Mouse (Mus musculus) splenic B cell, adult 2 months (primary cell): ENCODE results near the gene Micu1.

ENCODE experiments used
- DNase-seq: peaks from one replicate; pipeline ENCODE4 v3.0.0-alpha.2; 2011; ENCODE audit warnings: low read depth, low spot score
- H3K27me3 ChIP-seq: 2 replicates; pipeline ENCODE4 v1.6.1; 2012; ENCODE audit warnings: mild to moderate bottlenecking, low read length, moderate library complexity, mixed read lengths; ENCODE audit not compliant: control insufficient read depth, poor library complexity, insufficient read depth, severe bottlenecking
- H3K36me3 ChIP-seq: 2 replicates; pipeline ENCODE4 v1.6.1; 2012; ENCODE audit warnings: mild to moderate bottlenecking, low read length, moderate library complexity, mixed read lengths; ENCODE audit not compliant: control insufficient read depth, poor library complexity, insufficient read depth, severe bottlenecking

Gene Micu1

DNA sequence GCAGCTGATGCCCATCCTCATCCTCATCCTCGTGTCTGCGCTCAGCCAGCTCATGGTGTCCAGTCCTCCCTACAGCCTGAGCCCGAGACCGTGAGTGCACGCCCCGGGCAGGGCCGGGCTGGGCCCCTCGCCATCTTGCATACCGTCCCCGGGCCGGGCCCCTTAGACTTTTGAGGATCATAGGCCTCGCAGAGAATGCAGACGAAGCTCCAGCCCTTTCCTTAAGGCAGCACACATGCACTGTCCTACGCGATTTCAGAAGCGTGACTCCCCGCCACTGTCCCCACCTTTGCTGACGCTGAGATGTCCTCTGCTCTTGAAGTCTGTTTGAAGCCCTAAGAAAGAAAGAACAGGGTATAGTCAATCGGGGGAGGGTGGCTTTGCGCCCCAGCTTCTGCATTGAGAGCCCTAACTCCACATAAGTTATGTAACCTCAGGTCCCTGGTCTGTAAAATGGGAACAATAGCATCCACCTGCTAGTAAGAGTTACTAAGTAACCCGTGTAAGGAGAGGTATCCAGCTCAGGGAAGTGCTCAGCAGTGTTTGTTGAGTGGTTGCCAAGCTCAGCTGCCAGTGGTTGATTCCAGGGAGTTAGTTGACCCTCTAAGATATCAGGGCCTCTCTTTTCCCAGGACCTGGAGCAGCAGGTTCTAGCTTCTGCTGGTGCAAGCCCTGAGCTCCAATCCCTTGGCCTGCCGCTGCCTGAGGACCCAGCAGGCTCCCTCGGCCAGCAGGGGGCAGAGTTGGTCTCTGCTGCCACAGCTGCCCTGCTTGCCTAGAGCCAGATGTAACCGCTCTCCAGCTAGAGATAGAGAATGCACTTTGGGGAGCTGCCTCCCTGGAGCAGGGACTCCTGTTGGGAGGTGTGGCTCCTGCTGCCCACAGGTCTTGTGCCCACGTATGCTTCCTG is 192.2 kb downstream of the Micu1 start:
- Histone ChIP-seq H3K27me3 (no peaks in the 10 kb centered on the region), H3K36me3 (peaks cover 12% of the 10 kb centered on the region)
- DNase-seq = peak; percentile 91

DNA sequence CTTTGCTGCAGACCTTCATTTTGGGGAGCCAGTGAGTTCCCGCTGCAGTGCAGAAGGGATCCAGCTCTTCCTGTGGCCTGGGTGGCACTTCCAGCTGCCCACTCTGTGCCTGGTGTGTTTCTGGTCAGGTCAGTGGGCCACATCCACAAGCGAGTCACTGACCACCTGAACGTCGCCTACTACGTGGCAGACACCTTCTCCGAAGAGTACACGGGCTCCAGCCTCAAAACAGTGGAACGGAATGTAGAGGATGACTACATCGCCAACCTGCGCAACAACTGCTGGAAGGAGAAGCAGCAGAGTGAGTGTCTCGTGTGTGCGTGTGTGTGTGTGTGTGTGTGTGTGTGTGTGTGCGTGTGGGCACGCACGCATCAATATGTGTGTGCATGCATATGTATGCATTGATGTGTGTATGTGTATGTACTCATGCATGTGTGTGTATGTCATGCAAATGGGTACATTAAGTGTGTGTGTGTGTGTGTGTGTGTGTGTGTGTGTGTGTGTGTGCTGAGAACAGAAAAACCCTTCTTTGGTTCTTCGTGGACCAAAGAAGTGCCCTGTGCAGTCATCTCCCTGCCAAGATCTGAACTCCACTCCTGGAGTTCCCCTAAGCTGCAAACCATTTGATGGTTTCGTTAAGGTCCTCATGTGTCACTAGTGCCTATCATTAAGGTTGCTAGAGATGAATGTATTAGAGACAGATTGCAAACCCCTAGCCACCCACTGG is 193.3 kb downstream of the Micu1 start:
- H3K27me3 ChIP-seq = no peaks in the 10 kb centered on the region
- no peak for DNase-seq

DNA sequence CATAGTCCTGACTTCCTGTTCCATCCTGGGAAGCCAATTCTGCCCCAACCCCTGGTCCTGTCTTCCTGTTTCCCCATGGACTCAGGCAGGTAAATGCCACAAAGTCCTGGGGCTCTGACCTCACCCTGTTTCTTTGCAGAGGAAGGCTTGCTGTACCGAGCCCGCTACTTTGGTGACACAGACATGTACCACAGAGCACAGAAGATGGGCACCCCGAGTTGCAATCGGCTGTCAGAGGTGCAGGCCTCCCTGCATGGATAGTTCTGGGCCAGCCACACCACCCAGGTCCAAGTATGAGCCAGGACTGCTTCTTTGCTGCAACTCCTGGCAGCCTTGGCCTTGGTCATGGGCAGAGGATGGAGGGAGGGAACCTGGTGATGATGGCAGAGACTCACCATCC is 193.9 kb downstream of the Micu1 start:
- no peaks in the 10 kb centered on the region for H3K27me3 ChIP-seq
- DNase-seq = no peak
- H3K36me3 ChIP-seq = peaks cover 11% of the 10 kb centered on the region

More for the DNA sequence above, 193.3 kb downstream of the Micu1 start:
- peaks cover 12% of the 10 kb centered on the region for H3K36me3 ChIP-seq

DNA sequence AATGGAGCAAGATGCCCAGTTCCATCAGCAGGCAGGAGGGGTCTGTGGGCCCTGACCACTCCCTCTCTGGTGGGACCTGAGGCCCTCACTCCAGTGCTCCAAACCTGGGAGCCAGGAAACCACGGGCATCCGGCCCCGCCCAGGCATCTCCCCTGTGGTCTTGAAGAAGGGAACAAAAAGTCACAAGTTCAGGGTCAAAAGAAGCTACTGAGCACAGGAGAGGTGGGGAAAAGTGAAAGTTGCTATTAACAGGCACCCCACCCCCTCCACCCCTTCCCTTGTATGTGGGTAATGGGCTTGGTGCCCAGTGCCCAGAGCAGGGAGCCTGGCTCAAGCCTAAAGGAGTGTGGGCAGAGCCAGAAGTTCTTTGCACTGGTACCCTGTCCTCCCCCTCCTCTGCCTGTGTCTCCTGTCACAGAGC is 194.6 kb downstream of the Micu1 start:
- Histone ChIP-seq H3K27me3 (no peaks in the 10 kb centered on the region), H3K36me3 (peaks cover 8% of the 10 kb centered on the region)
- peak; percentile 74 for DNase-seq

DNA sequence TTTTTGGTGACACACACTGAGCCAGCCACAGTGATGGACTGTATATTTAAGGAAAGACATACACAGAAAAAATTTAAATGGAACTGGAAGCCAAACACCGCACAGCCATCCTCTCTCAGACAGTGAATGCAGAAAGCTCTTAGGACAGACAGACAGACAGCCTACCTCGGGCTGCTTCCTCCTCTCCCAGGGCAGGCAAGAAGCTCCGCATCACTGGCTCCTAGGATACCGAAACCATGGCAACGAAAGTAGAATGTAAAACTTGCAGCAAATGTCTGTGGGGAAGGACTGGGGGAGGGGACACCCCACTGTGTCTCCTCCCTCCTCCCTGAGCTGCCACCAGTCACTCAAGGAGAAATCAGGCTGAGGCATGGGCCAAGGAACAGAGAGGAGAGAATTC is 195.2 kb downstream of the Micu1 start:
- Histone ChIP-seq H3K36me3 (peaks cover 5% of the 10 kb centered on the region), H3K27me3 (no peaks in the 10 kb centered on the region)
- peak; percentile 72 for DNase-seq

DNA sequence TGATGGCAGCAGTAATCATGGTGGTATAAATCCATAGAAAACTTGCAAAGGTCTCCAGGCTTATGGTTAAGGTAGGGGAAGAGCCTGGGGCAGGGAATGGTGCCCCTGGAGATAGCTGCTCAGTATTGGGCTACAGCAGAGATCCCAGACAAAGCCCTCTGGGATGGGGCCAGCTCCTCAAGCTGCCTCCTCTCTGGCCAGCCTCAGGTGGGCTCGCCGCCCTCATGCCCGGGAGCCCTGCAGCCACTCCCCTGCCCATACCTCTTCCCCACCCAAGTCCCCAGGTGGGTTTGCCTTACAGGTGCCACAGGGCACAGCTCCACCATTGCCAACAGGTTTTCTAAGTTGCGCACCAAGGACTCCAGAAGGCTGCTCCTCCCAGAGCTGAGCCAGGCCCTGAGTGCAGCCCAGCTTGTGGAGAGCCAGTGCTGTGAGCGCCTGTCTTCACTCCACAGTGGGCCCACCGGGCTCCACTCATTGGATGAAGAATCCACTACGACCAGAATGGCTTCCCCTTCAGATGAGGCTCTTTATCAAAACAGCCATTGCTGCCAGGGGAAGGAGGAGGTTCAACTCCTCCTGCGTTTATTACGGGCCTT is 196.0 kb downstream of the Micu1 start:
- no peak for DNase-seq
- peaks cover 5% of the 10 kb centered on the region for H3K36me3 ChIP-seq
- H3K27me3 ChIP-seq = no peaks in the 10 kb centered on the region

DNA sequence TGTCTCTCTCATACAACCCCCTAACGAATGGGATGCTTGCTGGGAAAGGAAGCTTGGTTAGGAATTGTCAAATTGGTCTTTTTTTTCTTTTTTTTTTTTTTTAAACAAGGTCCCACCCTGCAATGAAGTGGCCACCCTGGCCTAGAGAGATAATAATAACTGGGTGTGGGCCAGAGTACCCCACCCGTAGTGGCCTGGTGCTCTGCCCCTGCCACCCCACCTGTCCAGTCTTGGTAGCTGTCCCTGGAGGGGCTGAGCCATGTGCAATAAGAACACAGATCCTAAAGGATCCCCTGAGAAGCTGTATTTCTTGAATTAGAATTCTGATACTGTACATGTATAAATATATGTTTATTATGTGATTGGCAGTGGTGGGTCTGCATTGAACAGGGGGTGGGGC is 196.7 kb downstream of the Micu1 start:
- no peak for DNase-seq
- H3K36me3 ChIP-seq = peaks cover 5% of the 10 kb centered on the region
- H3K27me3 ChIP-seq = no peaks in the 10 kb centered on the region

DNA sequence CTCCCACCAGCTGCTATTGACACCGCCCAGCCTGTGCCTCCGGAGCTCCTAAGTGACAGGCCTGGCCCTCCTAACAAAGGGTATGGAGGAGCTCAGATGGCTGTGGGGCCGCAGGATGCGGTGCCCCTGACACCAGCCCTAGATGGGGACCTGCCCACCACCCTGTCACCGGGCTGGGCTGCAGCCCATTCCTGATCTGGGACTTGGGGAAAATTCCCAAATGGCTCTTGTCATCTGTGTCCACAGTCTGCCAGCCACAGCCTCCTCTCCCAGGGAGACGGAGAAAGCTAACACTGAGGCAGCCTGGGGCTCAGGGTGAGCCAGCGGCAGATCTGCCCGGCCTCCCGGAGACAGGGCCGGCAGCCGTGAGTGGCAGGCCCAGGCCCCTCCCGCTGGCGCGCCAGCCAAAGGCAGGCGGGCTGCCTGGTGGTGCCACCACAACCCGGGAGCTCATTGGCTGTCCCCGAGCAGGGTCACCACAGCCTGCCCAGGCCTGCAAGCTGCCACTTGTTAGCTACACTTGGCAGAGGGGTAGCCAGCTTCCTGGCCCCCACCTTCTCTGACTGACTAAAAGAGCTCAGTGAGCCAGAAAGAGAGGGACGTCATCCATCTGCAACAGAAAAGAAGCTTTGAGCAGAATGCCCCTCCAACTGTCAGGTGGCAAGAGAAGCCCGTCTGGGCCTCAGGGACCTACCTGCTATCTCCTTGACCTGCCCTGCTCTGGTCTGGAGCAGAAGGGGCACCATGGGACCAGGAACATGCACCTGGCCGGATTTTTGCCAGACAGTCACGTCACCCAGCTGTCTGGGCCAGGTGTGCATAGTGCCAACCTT is 197.3 kb downstream of the Micu1 start:
- no peaks in the 10 kb centered on the region for H3K27me3 ChIP-seq
- peak; percentile 94 for DNase-seq
- H3K36me3 ChIP-seq = no peaks in the 10 kb centered on the region

DNA sequence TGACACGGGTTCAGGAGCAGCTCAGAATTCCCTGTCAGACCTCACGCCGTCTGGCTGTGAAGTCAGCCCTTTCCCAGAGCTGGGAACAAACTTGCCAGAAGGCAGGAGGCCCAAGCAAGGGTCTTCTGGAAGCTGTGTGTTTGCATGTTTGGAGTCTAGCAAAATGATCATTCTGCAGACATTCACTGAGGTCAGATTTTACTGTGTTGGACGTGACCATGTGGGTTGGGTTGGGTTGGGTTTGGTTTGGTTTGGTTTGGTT is 197.8 kb downstream of the Micu1 start:
- Histone ChIP-seq H3K36me3 (no peaks in the 10 kb centered on the region), H3K27me3 (no peaks in the 10 kb centered on the region)
- no peak for DNase-seq

DNA sequence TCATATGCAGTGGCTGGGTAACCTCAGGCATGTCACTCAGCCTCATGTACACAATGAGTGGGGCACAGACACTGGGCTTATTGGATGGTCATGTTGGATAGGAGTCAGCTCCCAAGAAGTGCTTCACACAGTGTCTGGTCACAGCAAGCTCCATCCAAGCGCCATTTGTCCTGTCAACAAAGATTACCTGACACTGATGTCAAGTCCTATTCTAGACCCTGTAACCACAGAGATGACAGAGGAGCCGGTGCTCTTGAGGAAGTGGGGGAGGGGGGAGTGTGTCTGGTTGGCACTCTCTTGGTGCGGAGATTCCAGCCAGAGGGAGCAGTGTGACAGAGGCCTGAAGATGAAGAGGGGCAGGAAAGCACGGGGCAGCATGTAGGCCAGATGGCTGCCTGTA is 198.7 kb downstream of the Micu1 start:
- peak; percentile 66 for DNase-seq
- Histone ChIP-seq H3K27me3 (no peaks in the 10 kb centered on the region), H3K36me3 (no peaks in the 10 kb centered on the region)

DNA sequence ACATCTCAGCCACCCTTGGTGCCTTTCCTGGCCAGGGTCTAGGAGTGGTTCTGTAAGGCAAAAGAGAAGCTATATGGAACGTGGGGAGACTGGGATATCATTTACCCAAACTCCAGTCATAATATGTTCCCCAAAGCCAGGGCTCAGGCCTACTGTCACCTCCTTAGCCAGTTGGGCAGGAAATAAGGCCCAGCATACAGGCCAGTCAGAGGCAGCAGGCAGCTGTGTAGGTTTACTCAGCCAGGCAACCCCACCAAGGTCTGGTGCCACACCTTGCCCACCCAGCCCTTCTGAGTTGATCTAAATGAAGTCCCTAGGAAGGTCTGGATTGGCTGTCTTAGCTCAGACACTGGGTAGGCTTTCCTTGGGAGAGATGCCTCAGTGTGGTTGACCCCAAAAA is 199.2 kb downstream of the Micu1 start:
- no peak for DNase-seq
- Histone ChIP-seq H3K36me3 (no peaks in the 10 kb centered on the region), H3K27me3 (no peaks in the 10 kb centered on the region)

DNA sequence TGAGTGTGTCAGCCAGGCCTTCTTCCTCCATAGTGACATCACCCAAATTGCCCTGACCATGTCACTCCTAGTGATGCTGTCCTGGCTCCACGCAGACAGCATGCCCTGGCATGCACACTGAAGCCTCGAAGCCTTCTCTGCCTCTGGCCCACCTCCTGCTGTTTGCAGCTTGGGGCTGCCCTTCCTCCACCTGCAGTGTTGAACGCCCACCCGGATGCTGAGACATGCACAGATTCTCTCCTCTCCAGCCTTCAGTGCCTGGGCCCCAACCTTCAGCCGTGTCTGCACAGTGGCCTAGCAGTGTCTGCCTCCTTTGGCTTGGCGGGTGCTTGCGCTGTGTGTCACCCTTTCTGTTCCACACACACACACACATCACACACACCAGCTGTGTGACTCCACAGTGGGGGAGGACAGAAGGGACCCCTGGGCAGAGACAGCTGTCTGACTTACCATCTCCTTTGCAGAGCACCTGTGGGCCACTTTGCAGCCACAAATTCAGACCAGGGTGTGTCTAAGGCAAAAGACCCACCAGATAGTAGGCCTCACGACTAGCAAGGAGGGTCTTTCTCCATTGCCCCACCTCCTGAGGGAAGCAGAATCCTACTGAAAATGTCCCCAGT is 199.8 kb downstream of the Micu1 start:
- no peaks in the 10 kb centered on the region for H3K27me3 ChIP-seq
- no peaks in the 10 kb centered on the region for H3K36me3 ChIP-seq
- DNase-seq = no peak

DNA sequence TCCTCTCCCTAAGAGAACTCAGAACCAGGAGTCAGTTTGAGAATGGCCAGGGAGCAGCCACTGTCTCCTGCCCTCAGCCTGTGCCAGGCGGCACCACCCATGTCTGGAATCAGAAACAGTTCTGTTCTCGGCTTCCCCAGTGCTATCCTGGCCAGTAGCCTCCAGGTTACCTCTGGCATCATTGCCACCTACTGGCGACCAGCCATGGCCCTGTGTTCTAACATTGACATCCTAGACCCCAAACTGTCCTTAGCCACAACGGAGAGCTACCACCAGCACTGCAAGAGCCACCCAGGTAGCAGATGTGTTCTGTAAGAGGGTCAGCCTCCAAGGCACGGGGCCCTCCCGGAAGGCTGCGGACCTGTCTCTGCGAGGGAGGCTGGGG is 200.3 kb downstream of the Micu1 start:
- no peak for DNase-seq
- no peaks in the 10 kb centered on the region for H3K27me3 ChIP-seq
- H3K36me3 ChIP-seq = no peaks in the 10 kb centered on the region

DNA sequence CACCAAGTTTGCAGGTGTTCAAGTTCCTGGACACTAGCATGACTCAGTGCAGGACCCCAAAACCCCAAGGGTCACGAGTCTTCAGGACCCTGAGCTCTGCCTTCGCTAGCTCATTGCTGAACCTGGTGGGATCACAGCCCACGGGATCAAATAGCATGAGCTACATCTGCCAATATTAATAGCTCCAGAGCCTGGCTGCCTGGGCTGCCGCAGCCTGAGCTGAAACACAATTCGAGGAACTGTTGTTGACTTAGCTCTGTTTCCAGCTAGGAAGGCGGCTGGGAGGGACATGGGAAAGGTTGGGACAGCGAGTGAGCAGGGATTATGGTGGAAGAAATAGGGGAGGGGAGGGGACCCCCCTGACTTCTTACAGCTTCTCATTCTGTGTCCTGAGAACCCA is 200.9 kb downstream of the Micu1 start:
- no peaks in the 10 kb centered on the region for H3K27me3 ChIP-seq
- DNase-seq = no peak
- H3K36me3 ChIP-seq = no peaks in the 10 kb centered on the region
